Mouse (Mus musculus): ENCODE results near the gene Pusl1.

- TF ChIP-seq CTCF (IDR thresholded peaks at IDR 0.05; ENCODE audit: low read depth), result no peak
- no peak for TF ChIP-seq EP300 (IDR thresholded peaks at IDR 0.05; ENCODE audit: low read depth)
Measured at GRCm38 (mm10) chr4:155896461-155896860, 4.9 kb upstream of the Pusl1 start.
